Mouse (Mus musculus): ENCODE data around the gene Fmod. TPM values are rescaled to one million over a fixed set of nuclear protein-coding genes. Genes with fewer than 3 reads are reported as not detected.

Fmod gene
- polyA plus RNA-seq (2012; rRNA removed) = 1.4 and 1.6 TPM in 2 replicates

GRCm38 (mm10) chr1:134037172-134037571 lies at the start of gene Fmod:
Gene Fmod, plus strand, starts transcription at chr1:134037254.
- no peak for DNase-seq (ENCODE audit: low read depth, low spot score)
- 25% methylated on average over 9 of the region's 9 CpGs for WGBS

GRCm38 (mm10) chr1:133988845-133989244 lies 48.2 kb upstream of the Fmod start:
- 9% methylated on average over 3 of the region's 3 CpGs for WGBS
- DNase-seq (ENCODE audit: low read depth, low spot score) = no peak

- 17% methylated on average over 8 of the region's 8 CpGs for WGBS
- no peak for DNase-seq (ENCODE audit: low read depth, low spot score)
These were observed 45.8 kb upstream of the Fmod start for GRCm38 (mm10) chr1:133991277-133991676.

- no peak for DNase-seq (ENCODE audit: low read depth, low spot score)
- WGBS = 61% methylated on average over 7 of the region's 7 CpGs
These were observed 31.6 kb upstream of the Fmod start for GRCm38 (mm10) chr1:134005490-134005889.

- peak; percentile 37 for DNase-seq (ENCODE audit: low read depth, low spot score)
- WGBS = 27% methylated on average over 11 of the region's 11 CpGs
These were observed 30.8 kb upstream of the Fmod start for GRCm38 (mm10) chr1:134006105-134006764.

GRCm38 (mm10) chr1:134024293-134024971 lies 12.6 kb upstream of the Fmod start:
- 80% methylated on average over 9 of the region's 9 CpGs for WGBS
- DNase-seq (ENCODE audit: low read depth, low spot score) = no peak

GRCm38 (mm10) chr1:134025975-134026374 lies 11.1 kb upstream of the Fmod start:
- no peak for DNase-seq (ENCODE audit: low read depth, low spot score)
- 68% methylated on average over 5 of the region's 5 CpGs for WGBS

GRCm38 (mm10) chr1:134026741-134027140 lies 10.3 kb upstream of the Fmod start:
- no peak for DNase-seq (ENCODE audit: low read depth, low spot score)
- 93% methylated on average over 9 of the region's 9 CpGs for WGBS

- no peak for DNase-seq (ENCODE audit: low read depth, low spot score)
- WGBS = 65% methylated on average over 14 of the region's 14 CpGs
These were observed 8.8 kb upstream of the Fmod start for GRCm38 (mm10) chr1:134028161-134028846.

GRCm38 (mm10) chr1:134036492-134036891 lies 562 bp upstream of the Fmod start:
- 66% methylated on average over 2 of the region's 2 CpGs for WGBS
- no peak for DNase-seq (ENCODE audit: low read depth, low spot score)

- 85% methylated on average over 4 of the region's 4 CpGs for WGBS
- no peak for DNase-seq (ENCODE audit: low read depth, low spot score)
These were observed 1.3 kb downstream of the Fmod start for GRCm38 (mm10) chr1:134038336-134038735.

GRCm38 (mm10) chr1:134039361-134039760 lies 2.3 kb downstream of the Fmod start:
- DNase-seq (ENCODE audit: low read depth, low spot score) = no peak
- WGBS = 84% methylated on average over 2 of the region's 2 CpGs

GRCm38 (mm10) chr1:134041900-134042299 lies 4.8 kb downstream of the Fmod start:
- WGBS = 53% methylated on average over 2 of the region's 2 CpGs
- no peak for DNase-seq (ENCODE audit: low read depth, low spot score)

GRCm38 (mm10) chr1:134042341-134042740 lies 5.3 kb downstream of the Fmod start:
- WGBS = 75% methylated on average over 1 of the region's 1 CpGs
- no peak for DNase-seq (ENCODE audit: low read depth, low spot score)

GRCm38 (mm10) chr1:134044805-134045204 lies 7.8 kb downstream of the Fmod start:
- WGBS = 93% methylated on average over 6 of the region's 6 CpGs
- DNase-seq (ENCODE audit: low read depth, low spot score) = no peak

GRCm38 (mm10) chr1:134045971-134046370 lies 8.9 kb downstream of the Fmod start:
- WGBS = 8% methylated on average over 9 of the region's 9 CpGs
- DNase-seq (ENCODE audit: low read depth, low spot score) = no peak

GRCm38 (mm10) chr1:134046387-134046786 lies 9.3 kb downstream of the Fmod start:
- DNase-seq (ENCODE audit: low read depth, low spot score) = no peak
- WGBS = 35% methylated on average over 23 of the region's 23 CpGs

GRCm38 (mm10) chr1:134047431-134047830 lies 10.4 kb downstream of the Fmod start:
- WGBS = 85% methylated on average over 6 of the region's 6 CpGs
- DNase-seq (ENCODE audit: low read depth, low spot score) = no peak

- no peak for DNase-seq (ENCODE audit: low read depth, low spot score)
- 2% methylated on average over 5 of the region's 5 CpGs for WGBS
These were observed 11.7 kb downstream of the Fmod start for GRCm38 (mm10) chr1:134048759-134049158.

GRCm38 (mm10) chr1:134049542-134049941 lies 12.5 kb downstream of the Fmod start:
- 68% methylated on average over 6 of the region's 6 CpGs for WGBS
- no peak for DNase-seq (ENCODE audit: low read depth, low spot score)

- WGBS = 6% methylated on average over 6 of the region's 6 CpGs
These were observed 16.2 kb downstream of the Fmod start for GRCm38 (mm10) chr1:134053207-134053606.

More at GRCm38 (mm10) chr1:134053207-134053606, 16.2 kb downstream of the Fmod start:
- no peak for DNase-seq (ENCODE audit: low read depth, low spot score)

All from large intestine, adult 2 months (tissue).